Mouse (Mus musculus) spleen, postnatal 0 days (tissue): ENCODE data around the gene Fbxw16. TPM values are rescaled to one million over a fixed set of nuclear protein-coding genes. Genes with fewer than 3 reads are reported as not detected.

Experiments
- polyA plus RNA-seq: library from polyadenylated mRNA; unstranded; fragments of >200 nt; fragmentation: Nextera tagmentation; extraction: Ambion mirVana; gene quantifications from 2 replicates; pipeline ENCODE4 v1.2.1, GENCODE M21; 2015

Fbxw16 gene
- polyA plus RNA-seq: not detected in 2 replicates

DNA sequence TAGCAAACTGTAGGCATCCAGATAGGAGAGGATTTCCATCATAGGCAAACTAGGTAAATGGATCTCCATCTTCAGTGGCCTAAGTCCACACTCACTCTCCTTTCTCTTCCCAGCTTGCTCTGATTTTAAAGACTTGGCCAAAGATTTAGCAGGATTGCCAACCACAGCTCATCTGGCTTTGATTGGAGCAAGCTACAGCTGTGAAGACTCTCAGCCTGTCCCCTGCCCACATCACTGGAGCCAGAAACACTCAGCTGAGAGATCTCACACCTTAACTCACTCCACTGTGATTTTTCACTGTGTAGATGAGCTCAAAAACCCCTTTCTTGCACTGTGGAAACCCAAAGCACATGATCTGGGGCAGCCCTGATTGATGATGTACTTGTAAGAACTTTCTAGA, at the start of gene Fbxw16:
Gene Fbxw16, minus strand, starts transcription at position 101 of the 400 bp plus-strand sequence.

GRCm38 (mm10) chr9:109495775-109496174, 46.8 kb upstream of the Fbxw16 start, which contains the start of gene Fbxw19:
TSS of gene Fbxw19 (minus strand) at chr9:109495875.

GRCm38 (mm10) chr9:109404196-109404595, 44.7 kb downstream of the Fbxw16 start, which contains the start of gene Fbxw22:
TSS of gene Fbxw22 (minus strand) at chr9:109404296.

Other genes starting within 250 kb of the Fbxw16 start
- gene Fbxw20, start 214.4 kb downstream of the Fbxw16 start, polyA plus RNA-seq: not detected in 2 replicates
- gene Fbxw14, start 161.5 kb downstream of the Fbxw16 start, polyA plus RNA-seq: not detected in 2 replicates
- gene Fbxw28, start 109.5 kb downstream of the Fbxw16 start, polyA plus RNA-seq: not detected in 2 replicates
- gene Fbxw22, start 44.8 kb downstream of the Fbxw16 start, polyA plus RNA-seq: not detected in 2 replicates
- not detected in 2 replicates for gene Fbxw19, start 46.7 kb upstream of the Fbxw16 start, polyA plus RNA-seq
- not detected in 2 replicates for gene Fbxw15, start 119.1 kb upstream of the Fbxw16 start, polyA plus RNA-seq
- gene Fbxw24, start 176.9 kb upstream of the Fbxw16 start, polyA plus RNA-seq: not detected in 2 replicates
- gene Fbxw25, start 215.5 kb upstream of the Fbxw16 start, polyA plus RNA-seq: not detected in 2 replicates